Mouse (Mus musculus): ENCODE results near the gene Heatr5a. TPM values are rescaled to one million over a fixed set of nuclear protein-coding genes. Genes with fewer than 3 reads are reported as not detected.
A peak's percentile ranks its signal among the peaks of the same experiment; 100 is the strongest.

Gene Heatr5a
- polyA plus RNA-seq, 1 experiment from 2014 or later, result 13.3 TPM

DNA sequence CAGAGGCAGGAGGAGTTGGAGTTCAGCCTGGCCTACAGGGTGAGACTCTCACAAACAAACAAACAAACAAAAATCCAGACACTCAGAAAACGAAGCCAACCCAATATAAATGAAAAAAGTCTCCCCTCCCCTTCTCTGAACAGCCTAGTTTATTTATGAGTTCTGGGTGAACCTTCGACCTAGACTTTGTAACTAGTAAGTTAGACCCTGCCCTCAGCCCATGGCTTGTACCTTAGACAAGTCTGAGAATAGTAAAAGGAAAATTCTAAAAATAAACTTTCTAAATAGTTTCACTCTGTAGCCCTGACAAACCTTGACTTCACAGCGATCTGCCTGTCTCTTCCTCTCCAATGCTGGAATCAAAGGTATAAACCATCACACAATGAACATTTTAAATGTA lies 101.6 kb downstream of the Heatr5a start:
- Histone ChIP-seq H3K9ac (no peak overlapping the region), H3K4me1 (peaks cover 22% of the 10 kb centered on the region), H3K27ac (no peak overlapping the region), H3K9me3 (no peaks in the 10 kb centered on the region), H3K4me2 (replicated peaks) (no peak overlapping the region), H3K36me3 (peaks cover 5% of the 10 kb centered on the region; the same call in 1 of the 2 replicates), H3K27me3 (no peaks in the 10 kb centered on the region), H3K4me3 (no peak overlapping the region)
- WGBS, result 68% methylated on average over 3 of the region's 3 CpGs
- ATAC-seq (ENCODE audit: low FRiP score, low read depth), result no peak

DNA sequence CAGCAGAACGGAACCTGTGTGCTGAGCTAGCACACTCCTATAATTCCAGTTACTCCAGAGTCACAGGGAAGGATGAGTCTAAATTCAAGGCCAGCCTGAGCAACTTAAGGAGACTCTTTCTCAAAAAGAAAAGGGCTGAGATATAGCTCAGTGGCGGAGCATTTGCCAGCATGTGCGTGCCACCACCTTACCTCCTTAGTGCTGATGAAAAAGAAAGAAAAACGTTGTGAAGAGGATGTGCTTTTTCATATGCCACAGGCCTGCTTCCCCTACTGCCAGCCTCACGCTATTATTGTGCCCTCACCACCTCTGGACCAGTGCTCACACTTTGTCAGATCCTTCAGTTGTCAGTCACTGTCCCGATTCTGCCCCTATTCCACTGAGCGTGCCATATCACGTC lies 104.0 kb downstream of the Heatr5a start:
- no peak for ATAC-seq (ENCODE audit: low FRiP score, low read depth)
- Histone ChIP-seq H3K4me1 (peaks cover 22% of the 10 kb centered on the region), H3K27me3 (no peaks in the 10 kb centered on the region), H3K4me3 (no peak overlapping the region), H3K9me3 (no peaks in the 10 kb centered on the region), H3K9ac (no peak overlapping the region), H3K4me2 (replicated peaks) (no peak overlapping the region), H3K27ac (no peak overlapping the region), H3K36me3 (no peaks in the 10 kb centered on the region)
- 84% methylated on average over 8 of the region's 8 CpGs for WGBS

DNA sequence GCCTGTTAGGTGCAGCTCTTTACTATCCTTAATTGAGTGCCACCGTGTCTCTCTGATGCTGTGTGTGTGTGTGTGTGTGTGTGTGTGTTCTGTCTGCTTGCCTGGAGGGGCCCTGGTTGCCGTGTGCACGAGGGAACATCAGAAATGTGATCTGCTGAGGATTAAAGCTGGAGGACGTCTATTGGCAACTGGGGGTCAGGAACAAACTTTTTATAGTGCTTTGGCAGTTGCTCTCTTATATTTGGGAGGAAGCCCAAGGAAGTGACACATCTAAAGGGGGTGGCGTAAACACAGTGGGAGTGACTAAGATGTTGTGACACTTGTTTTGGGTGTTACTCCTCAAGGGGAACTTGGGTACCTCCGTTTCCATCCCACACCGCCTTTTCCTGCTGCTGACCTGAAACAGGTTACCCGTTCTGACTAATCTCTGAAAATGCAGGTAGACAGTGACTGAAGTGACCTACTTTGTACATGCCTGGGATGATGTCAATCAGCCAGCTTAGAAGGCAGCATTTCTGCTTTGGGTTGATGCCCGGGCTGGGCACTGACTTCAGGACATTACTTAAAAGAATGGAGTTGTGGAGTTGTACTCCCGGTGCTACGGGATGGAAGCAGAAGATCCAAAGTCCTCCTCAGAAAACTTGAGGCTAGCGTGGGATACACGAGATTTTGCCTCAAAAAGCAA lies 104.8 kb downstream of the Heatr5a start:
- H3K4me1 ChIP-seq, result peaks cover 22% of the 10 kb centered on the region
- H3K9ac ChIP-seq, result no peak overlapping the region
- no peaks in the 10 kb centered on the region for H3K27me3 ChIP-seq
- no peak overlapping the region for H3K4me2 ChIP-seq (replicated peaks)
- H3K4me3 ChIP-seq, result no peak overlapping the region
- ATAC-seq (ENCODE audit: low FRiP score, low read depth), result peak; percentile 42; the same call in 1 of the 2 replicates
- H3K27ac ChIP-seq, result no peak overlapping the region; the same call in 1 of the 2 replicates
- H3K9me3 ChIP-seq, result no peaks in the 10 kb centered on the region
- WGBS, result 57% methylated on average over 13 of the region's 13 CpGs
- no peaks in the 10 kb centered on the region for H3K36me3 ChIP-seq

DNA sequence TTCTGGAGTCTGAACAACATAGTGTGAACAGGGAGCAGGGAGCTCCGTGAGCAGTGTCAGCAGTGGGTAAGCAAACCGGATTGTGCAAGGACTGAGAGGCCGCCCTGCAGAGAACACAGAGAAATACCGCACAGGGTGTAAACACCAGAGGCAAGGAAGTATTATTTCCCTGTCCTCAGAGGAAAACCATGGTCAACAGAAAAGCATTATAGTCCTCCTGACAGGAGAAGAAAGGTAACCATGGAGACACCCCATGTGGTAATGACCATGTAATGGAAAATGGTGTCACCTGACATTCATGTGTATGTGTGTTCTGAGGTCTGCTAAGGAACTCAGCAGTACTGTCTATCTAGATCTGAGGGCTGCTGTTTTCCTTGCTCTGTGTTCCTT lies 105.3 kb downstream of the Heatr5a start:
- Histone ChIP-seq H3K4me2 (replicated peaks) (no peak overlapping the region), H3K4me3 (no peak overlapping the region), H3K36me3 (no peaks in the 10 kb centered on the region), H3K27me3 (no peaks in the 10 kb centered on the region), H3K9me3 (no peaks in the 10 kb centered on the region), H3K4me1 (peaks cover 19% of the 10 kb centered on the region), H3K27ac (no peak overlapping the region; the same call in 1 of the 2 replicates), H3K9ac (no peak overlapping the region)
- ATAC-seq (ENCODE audit: low FRiP score, low read depth), result peak; percentile 66; the same call in 1 of the 2 replicates
- 37% methylated on average over 4 of the region's 4 CpGs for WGBS

DNA sequence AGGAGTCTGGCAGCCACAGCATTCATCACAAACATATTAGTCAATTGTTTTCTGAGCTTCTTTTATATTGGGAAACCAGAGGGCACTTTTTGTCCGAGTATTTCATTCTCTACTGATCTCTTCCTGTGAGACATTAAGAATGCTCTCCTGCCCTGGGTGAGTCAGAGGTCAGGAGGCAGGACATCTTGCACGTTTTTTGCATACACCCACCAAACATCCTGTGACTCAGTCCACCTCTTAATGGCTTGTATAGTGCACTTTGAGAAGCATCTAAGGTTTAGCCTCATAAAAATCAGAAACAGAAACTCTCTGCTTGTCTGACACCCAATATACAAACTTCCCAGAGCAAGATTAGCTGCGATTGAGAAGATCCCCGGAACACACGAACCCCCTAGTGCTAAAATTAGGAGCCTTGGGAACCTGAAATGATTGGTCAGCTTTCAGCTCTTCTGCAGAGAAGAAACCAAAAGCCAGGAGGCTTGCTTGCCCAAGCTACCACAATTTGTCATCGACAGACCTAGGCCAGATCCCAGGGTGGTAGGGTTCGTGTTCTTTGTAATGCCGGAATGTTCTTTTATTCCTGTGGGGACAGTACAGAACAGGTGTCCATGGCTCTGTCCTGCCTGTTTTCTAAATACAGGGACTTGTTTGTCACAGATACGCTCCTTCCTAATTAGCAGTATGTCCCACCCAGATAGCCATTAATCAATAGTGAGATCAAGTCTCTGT lies 105.9 kb downstream of the Heatr5a start:
- ATAC-seq (ENCODE audit: low FRiP score, low read depth), result no peak
- WGBS, result 53% methylated on average over 9 of the region's 9 CpGs

DNA sequence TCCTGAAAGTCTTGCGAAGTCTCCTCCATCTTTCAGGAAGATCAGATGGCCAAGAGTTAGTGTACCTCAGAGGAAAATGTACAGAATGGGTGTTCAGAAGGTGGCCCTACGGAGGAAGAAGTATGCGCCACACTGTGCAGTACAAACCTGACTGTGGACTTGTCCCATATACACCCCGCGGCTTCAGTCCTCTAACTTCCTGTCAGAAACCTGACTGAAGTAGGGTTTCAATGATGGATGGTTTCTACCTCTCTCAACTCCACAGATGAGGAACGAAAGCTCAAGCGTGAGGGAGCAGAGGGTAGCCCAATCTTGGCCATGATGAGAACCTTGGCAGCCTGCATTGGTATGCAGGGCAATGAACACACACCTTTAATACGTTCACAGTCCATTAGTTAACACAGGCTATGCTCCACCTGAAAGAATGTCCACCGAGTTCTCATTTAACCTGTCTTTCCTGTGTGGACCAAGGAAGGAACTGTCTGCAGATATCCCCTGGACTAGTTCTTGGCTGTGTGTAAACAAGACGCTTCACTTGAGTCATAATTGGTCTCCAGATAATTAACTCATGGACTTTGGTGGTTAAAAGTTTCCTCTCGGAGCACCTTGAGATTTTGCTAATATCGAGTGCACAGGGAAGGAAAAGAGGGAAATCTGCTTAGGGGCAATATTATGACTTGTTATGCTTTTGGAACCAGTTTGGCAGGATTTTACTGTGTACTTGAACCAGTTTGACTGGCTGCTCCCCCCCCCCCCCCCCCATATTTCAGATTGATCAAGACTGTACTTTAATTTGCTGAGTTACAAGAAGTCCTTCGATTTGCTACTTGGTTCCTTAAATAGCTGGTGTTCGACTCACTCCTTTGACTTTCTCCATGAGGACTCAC lies 107.8 kb downstream of the Heatr5a start:
- no peaks in the 10 kb centered on the region for H3K36me3 ChIP-seq
- no peak overlapping the region for H3K27ac ChIP-seq
- H3K9me3 ChIP-seq, result no peaks in the 10 kb centered on the region
- peaks cover 16% of the 10 kb centered on the region for H3K4me1 ChIP-seq
- WGBS, result 85% methylated on average over 14 of the region's 14 CpGs
- no peak overlapping the region for H3K4me3 ChIP-seq
- no peak overlapping the region for H3K9ac ChIP-seq
- ATAC-seq (ENCODE audit: low FRiP score, low read depth), result no peak
- no peak overlapping the region for H3K4me2 ChIP-seq (replicated peaks)
- no peaks in the 10 kb centered on the region for H3K27me3 ChIP-seq

More for the DNA sequence above, 105.9 kb downstream of the Heatr5a start:
- Histone ChIP-seq H3K9ac (no peak overlapping the region), H3K27me3 (no peaks in the 10 kb centered on the region), H3K4me1 (peaks cover 16% of the 10 kb centered on the region), H3K9me3 (no peaks in the 10 kb centered on the region), H3K4me3 (no peak overlapping the region), H3K27ac (no peak overlapping the region), H3K4me2 (replicated peaks) (no peak overlapping the region), H3K36me3 (no peaks in the 10 kb centered on the region)

DNA sequence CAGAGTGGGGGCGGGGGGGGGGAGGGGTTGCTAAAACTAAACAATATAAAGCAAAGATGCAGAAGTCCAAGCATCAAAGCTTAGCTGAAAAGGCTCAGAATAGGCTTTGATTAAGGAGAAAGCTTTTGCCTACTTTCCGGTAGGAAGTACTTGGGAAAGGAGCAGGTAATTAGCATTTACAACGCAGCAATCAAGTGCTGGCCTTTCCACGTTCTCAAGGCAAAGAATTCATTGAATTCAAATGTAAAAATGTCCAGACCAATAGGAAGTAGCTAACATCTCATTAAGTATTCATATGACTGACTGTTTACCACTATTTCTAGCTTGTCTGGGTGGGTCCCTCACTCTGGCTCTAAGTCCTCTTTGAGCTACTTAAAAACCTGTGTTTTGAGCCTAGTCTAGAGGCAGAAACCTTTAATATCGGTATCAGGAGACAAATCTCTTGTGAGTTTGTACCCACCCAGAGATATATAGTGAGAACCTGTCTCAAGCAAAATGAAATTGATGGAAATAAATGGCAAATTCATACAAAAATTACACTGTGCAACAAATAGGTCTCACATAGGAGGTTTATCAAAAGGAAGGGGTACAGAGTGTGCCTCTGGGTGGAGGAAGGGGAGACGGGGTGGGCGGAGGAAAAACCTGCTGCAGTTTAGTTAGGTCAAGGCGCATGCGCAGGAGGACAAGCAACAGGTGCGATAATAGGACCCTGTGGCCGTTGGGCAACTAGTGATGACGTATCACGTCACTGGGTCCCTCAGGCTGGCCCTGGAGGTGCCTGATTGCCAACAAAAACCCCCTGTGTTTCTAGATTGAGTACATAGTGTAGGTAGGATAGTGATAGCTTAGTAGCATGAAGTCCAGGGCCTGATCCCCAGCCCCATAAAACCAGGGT lies 112.7 kb downstream of the Heatr5a start:
- Histone ChIP-seq H3K27ac (no peak overlapping the region), H3K27me3 (no peaks in the 10 kb centered on the region), H3K4me1 (no peaks in the 10 kb centered on the region), H3K36me3 (no peaks in the 10 kb centered on the region), H3K9me3 (no peaks in the 10 kb centered on the region), H3K9ac (no peak overlapping the region), H3K4me2 (replicated peaks) (no peak overlapping the region), H3K4me3 (no peak overlapping the region)
- no peak for ATAC-seq (ENCODE audit: low FRiP score, low read depth)
- WGBS, result 65% methylated on average over 13 of the region's 13 CpGs

DNA sequence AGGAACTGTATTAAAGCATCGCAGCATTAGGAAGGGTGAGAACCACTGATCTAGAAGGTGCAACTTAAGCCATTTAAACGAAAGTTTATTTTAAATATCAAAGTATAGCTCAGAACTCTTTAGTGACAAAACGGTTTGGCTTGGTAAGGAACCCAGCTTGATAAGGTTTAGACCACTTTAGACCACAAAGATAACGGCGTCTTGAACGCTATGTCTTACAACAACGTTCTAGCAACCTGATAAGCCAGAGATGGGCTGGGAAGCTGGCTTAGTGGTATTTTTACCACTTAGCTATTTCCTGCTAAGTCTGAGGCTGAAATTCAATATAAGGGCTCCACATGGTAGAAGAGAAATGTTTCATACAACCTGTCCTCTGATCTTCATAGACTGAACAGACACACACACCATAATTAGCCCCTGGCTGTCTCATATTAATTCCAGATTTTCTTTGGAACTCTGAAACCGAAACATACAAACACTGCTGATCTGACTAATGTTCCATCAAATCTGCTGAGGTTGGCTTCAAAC lies 114.3 kb downstream of the Heatr5a start:
- WGBS, result 85% methylated on average over 8 of the region's 8 CpGs
- Histone ChIP-seq H3K27ac (no peak overlapping the region), H3K27me3 (no peaks in the 10 kb centered on the region), H3K4me1 (no peaks in the 10 kb centered on the region), H3K9me3 (no peaks in the 10 kb centered on the region), H3K36me3 (no peaks in the 10 kb centered on the region), H3K4me2 (replicated peaks) (no peak overlapping the region), H3K4me3 (no peak overlapping the region), H3K9ac (no peak overlapping the region)
- no peak for ATAC-seq (ENCODE audit: low FRiP score, low read depth)

DNA sequence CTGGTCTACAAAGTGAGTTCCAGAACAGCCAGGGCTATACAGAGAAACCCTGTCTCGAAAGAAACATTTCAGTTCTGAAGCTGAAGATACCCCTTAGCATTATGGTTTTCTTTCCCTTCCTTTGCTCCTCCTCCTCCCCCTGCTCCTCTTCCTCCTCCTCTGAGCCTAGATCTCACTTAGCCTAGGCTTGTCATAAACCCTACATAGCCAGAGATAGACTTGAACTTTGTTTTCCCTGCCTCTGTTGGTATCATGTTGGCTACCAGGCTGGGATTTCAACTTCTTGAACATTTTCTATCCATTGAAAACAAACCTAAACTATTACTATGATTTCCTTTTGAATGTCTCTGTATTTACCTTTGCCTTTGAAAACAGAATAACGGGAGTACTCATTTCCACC lies 115.2 kb downstream of the Heatr5a start:
- no peak for ATAC-seq (ENCODE audit: low FRiP score, low read depth)
- Histone ChIP-seq H3K9me3 (no peaks in the 10 kb centered on the region), H3K36me3 (no peaks in the 10 kb centered on the region), H3K4me1 (no peaks in the 10 kb centered on the region), H3K27ac (no peak overlapping the region), H3K4me3 (no peak overlapping the region), H3K9ac (no peak overlapping the region), H3K4me2 (replicated peaks) (no peak overlapping the region), H3K27me3 (no peaks in the 10 kb centered on the region)
- WGBS, result 91% methylated on average over 2 of the region's 2 CpGs

DNA sequence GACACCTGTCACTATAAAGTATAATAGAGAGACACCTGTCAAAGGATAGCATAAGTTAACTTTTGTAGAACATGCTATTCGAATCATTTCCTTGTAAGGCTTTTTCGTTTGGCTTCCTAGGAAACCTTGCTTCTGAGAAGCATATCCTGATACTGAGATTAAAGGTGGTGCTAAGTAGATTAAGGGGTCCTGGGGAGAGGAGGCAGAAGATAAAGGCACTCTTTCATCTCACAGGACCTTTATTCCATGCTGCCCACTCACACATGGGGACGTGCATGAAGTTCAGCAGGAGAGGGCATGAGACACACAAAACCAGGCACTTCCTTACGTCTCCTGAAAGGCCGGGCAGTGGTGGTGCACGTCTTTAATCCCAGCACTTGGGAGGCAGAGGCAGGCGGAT lies 115.7 kb downstream of the Heatr5a start:
- no peak overlapping the region for H3K9ac ChIP-seq
- H3K4me3 ChIP-seq, result no peak overlapping the region
- ATAC-seq (ENCODE audit: low FRiP score, low read depth), result no peak
- H3K9me3 ChIP-seq, result no peaks in the 10 kb centered on the region
- H3K27me3 ChIP-seq, result no peaks in the 10 kb centered on the region
- no peak overlapping the region for H3K27ac ChIP-seq
- no peaks in the 10 kb centered on the region for H3K4me1 ChIP-seq
- H3K36me3 ChIP-seq, result no peaks in the 10 kb centered on the region
- H3K4me2 ChIP-seq (replicated peaks), result no peak overlapping the region
- WGBS, result 81% methylated on average over 7 of the region's 7 CpGs

DNA sequence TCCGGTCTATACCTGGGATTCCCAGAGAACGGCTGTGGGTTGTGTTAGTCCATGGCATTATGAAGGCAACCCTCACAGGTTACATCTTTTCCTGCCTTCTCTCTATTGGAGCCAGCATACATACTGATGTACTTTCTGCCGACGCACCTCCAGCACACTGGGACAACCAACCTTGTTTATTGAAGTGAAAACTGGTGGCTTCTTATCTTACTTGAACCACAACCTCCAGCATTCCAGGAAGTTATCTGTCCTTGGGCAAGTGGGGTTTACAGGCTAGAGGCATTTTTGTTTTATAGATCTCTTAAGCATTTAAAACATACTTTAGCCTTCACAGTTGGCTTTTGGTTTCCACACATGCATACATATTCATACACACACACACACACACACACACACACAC lies 119.5 kb downstream of the Heatr5a start:
- no peak for ATAC-seq (ENCODE audit: low FRiP score, low read depth)
- 89% methylated on average over 4 of the region's 4 CpGs for WGBS
- H3K27me3 ChIP-seq, result no peaks in the 10 kb centered on the region

More for the DNA sequence above, 119.5 kb downstream of the Heatr5a start:
- no peak overlapping the region for H3K4me2 ChIP-seq (replicated peaks)
- H3K9me3 ChIP-seq, result no peaks in the 10 kb centered on the region
- H3K36me3 ChIP-seq, result no peaks in the 10 kb centered on the region
- no peaks in the 10 kb centered on the region for H3K4me1 ChIP-seq
- H3K27ac ChIP-seq, result no peak overlapping the region
- H3K9ac ChIP-seq, result no peak overlapping the region
- no peak overlapping the region for H3K4me3 ChIP-seq

Data from limb, embryonic 13.5 days (tissue).